In the genomic region with DNA sequence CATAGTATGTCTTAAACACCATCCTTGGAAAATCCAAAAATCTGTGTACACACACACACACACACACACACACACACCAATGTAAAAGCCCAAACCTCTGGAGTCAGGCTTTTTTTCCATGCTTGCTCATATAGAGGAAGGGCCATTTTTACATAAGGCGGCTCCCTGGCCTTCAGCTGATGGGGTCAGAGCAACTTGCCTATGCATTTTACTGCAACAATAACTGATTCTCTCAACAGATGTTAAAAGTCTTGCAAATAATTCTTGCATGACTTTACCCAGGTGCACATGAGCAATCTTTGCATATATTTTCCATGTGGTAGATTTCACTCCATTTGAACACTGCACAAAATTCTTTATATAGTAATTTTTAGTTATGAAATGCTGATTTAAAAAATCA, we compare ENCODE assay signal across 26 mouse cellular contexts. TPM values are rescaled to one million over a fixed set of nuclear protein-coding genes. Genes with fewer than 3 reads are reported as not detected.
DNase-seq lines count a peak whose midpoint lies in the region; ATAC-seq and TF ChIP-seq lines count a peak whose summit lies in the region.
"Had no signal": no experiment of that assay in that cellular context is flagged by ENCODE, and none has a peak within 500 bp of the region (broad histone marks: within the 10 kb centered on the region; RNA-seq: fewer than 3 reads in every experiment).

No protein-coding gene starts in this region.

- no peak overlapping the region; the same call in 1 of the 2 replicates for H3K27ac ChIP-seq in forebrain, embryonic 15.5 days (replicated peaks)
- no peak overlapping the region for H3K27ac ChIP-seq in forebrain, embryonic 12.5 days
- no peak overlapping the region for H3K27ac ChIP-seq in midbrain, embryonic 12.5 days (replicated peaks)
- H3K27ac ChIP-seq in midbrain, embryonic 11.5 days (ENCODE audit: low read depth, low read length): no peak overlapping the region
- 0 out of 2 replicates have a peak overlapping the region, but pooled peaks have one; percentile 4 for H3K27ac ChIP-seq in hindbrain, embryonic 15.5 days (replicated peaks)
- peak overlapping the region; percentile 99 for H3K27ac ChIP-seq in midbrain, postnatal 0 days (ENCODE audit: low read depth, low read length)
- H3K27ac ChIP-seq: heart, adult 2 months; kidney, postnatal 0 days; liver, embryonic 13.5 days had no signal

- no peak overlapping the region for H3K9ac ChIP-seq in forebrain, embryonic 15.5 days (replicated peaks)
- no peak overlapping the region for H3K9ac ChIP-seq in forebrain, embryonic 12.5 days
- H3K9ac ChIP-seq in midbrain, embryonic 12.5 days (replicated peaks): no peak overlapping the region
- no peak overlapping the region for H3K9ac ChIP-seq in midbrain, embryonic 11.5 days (ENCODE audit: low read length)
- peak overlapping the region; percentile 5; the same call in 1 of the 2 replicates for H3K9ac ChIP-seq in hindbrain, embryonic 15.5 days
- H3K9ac ChIP-seq in midbrain, postnatal 0 days (replicated peaks; ENCODE audit: low read length, poor library complexity, severe bottlenecking): no peak overlapping the region
- H3K9ac ChIP-seq: liver, embryonic 13.5 days had no signal

- peaks cover 6% of the 10 kb centered on the region; the same call in 1 of the 2 replicates for H3K27me3 ChIP-seq in forebrain, embryonic 15.5 days
- peaks cover 60% of the 10 kb centered on the region for H3K27me3 ChIP-seq in forebrain, embryonic 12.5 days
- peaks cover 48% of the 10 kb centered on the region for H3K27me3 ChIP-seq in midbrain, embryonic 12.5 days
- H3K27me3 ChIP-seq in midbrain, embryonic 11.5 days (ENCODE audit: control insufficient read depth, insufficient read depth, low read length): peaks cover 33% of the 10 kb centered on the region
- H3K27me3 ChIP-seq in hindbrain, embryonic 15.5 days: 0 out of 2 replicates have a peak, but pooled peaks cover 3% of the 10 kb centered on the region
- H3K27me3 ChIP-seq in midbrain, postnatal 0 days (ENCODE audit: insufficient read depth, low read length): no peaks in the 10 kb centered on the region

- H3K9me3 ChIP-seq in forebrain, embryonic 15.5 days: no peaks in the 10 kb centered on the region
- H3K9me3 ChIP-seq in forebrain, embryonic 12.5 days: no peaks in the 10 kb centered on the region
- no peaks in the 10 kb centered on the region for H3K9me3 ChIP-seq in midbrain, embryonic 12.5 days
- H3K9me3 ChIP-seq in midbrain, embryonic 11.5 days (ENCODE audit: control insufficient read depth, low read length): no peaks in the 10 kb centered on the region
- H3K9me3 ChIP-seq in hindbrain, embryonic 15.5 days: no peaks in the 10 kb centered on the region
- no peaks in the 10 kb centered on the region for H3K9me3 ChIP-seq in midbrain, postnatal 0 days (ENCODE audit: low read length)
- H3K9me3 ChIP-seq: liver, embryonic 13.5 days had no signal

- no peak for DNase-seq in midbrain, embryonic 11.5 days (ENCODE audit: low spot score, missing footprints)
- no peak for DNase-seq in midbrain, postnatal 0 days (ENCODE audit: low spot score)
- DNase-seq in cerebellum, adult 11 months: no peak
- no peak for DNase-seq in layer of hippocampus, adult 9-11 months
- DNase-seq: adrenal gland, adult 2 months; cerebellum, adult 11-12 months; cerebellum, postnatal 14 days; gastrocnemius, postnatal 25 days; heart, adult 2 months; kidney, adult 18-20 months; liver, embryonic 13.5 days; lung, adult 2 months; lung, postnatal 36 days; thymus, adult 18-20 months; thymus, postnatal 4 days had no signal

- peak overlapping the region; percentile 15; the same call in 1 of the 2 replicates for H3K4me2 ChIP-seq in forebrain, embryonic 15.5 days (replicated peaks)
- H3K4me2 ChIP-seq in forebrain, embryonic 12.5 days: no peak overlapping the region
- H3K4me2 ChIP-seq in midbrain, embryonic 12.5 days (replicated peaks): peak overlapping the region; percentile 82
- no peak overlapping the region for H3K4me2 ChIP-seq in midbrain, embryonic 11.5 days
- peak overlapping the region; percentile 84 for H3K4me2 ChIP-seq in hindbrain, embryonic 15.5 days
- peak overlapping the region; percentile 79 for H3K4me2 ChIP-seq in midbrain, postnatal 0 days (ENCODE audit: low read depth, low read length, poor library complexity, severe bottlenecking)
- H3K4me2 ChIP-seq: liver, embryonic 13.5 days had no signal

- H3K4me3 ChIP-seq in forebrain, embryonic 15.5 days: no peak overlapping the region
- H3K4me3 ChIP-seq in forebrain, embryonic 12.5 days (replicated peaks): no peak overlapping the region
- H3K4me3 ChIP-seq in midbrain, embryonic 12.5 days: no peak overlapping the region
- no peak overlapping the region for H3K4me3 ChIP-seq in midbrain, embryonic 11.5 days (ENCODE audit: low read depth, low read length)
- peak overlapping the region; percentile 57 for H3K4me3 ChIP-seq in hindbrain, embryonic 15.5 days
- H3K4me3 ChIP-seq in midbrain, postnatal 0 days (ENCODE audit: low read depth, low read length): peak overlapping the region; percentile 81
- H3K4me3 ChIP-seq: heart, adult 2 months; liver, embryonic 13.5 days; myocyte had no signal

- no peak for TF ChIP-seq CTCF in midbrain, postnatal 0 days (IDR thresholded peaks at IDR 0.05)

- no peaks in the 10 kb centered on the region for H3K36me3 ChIP-seq in forebrain, embryonic 15.5 days
- H3K36me3 ChIP-seq in forebrain, embryonic 12.5 days (replicated peaks): no peaks in the 10 kb centered on the region
- no peaks in the 10 kb centered on the region for H3K36me3 ChIP-seq in midbrain, embryonic 12.5 days
- H3K36me3 ChIP-seq in midbrain, embryonic 11.5 days (ENCODE audit: control insufficient read depth, insufficient read depth, low read length): no peaks in the 10 kb centered on the region
- no peaks in the 10 kb centered on the region for H3K36me3 ChIP-seq in hindbrain, embryonic 15.5 days
- H3K36me3 ChIP-seq in midbrain, postnatal 0 days (ENCODE audit: insufficient read depth, low read length): no peaks in the 10 kb centered on the region
- H3K36me3 ChIP-seq: G1E; liver, embryonic 13.5 days had no signal

- WGBS in forebrain, embryonic 15.5 days: 93% methylated on average over 1 of the region's 1 CpGs
- 84% methylated on average over 1 of the region's 1 CpGs for WGBS in forebrain, embryonic 12.5 days
- WGBS in midbrain, embryonic 12.5 days: 86% methylated on average over 1 of the region's 1 CpGs
- 76% methylated on average over 1 of the region's 1 CpGs for WGBS in midbrain, embryonic 11.5 days
- WGBS in hindbrain, embryonic 15.5 days: 77% methylated on average over 1 of the region's 1 CpGs
- WGBS in midbrain, postnatal 0 days: 63% methylated on average over 1 of the region's 1 CpGs

- peaks cover 55% of the 10 kb centered on the region for H3K4me1 ChIP-seq in forebrain, embryonic 15.5 days
- peaks cover 25% of the 10 kb centered on the region for H3K4me1 ChIP-seq in forebrain, embryonic 12.5 days
- H3K4me1 ChIP-seq in midbrain, embryonic 12.5 days: peaks cover 22% of the 10 kb centered on the region
- H3K4me1 ChIP-seq in midbrain, embryonic 11.5 days (ENCODE audit: control insufficient read depth, insufficient read depth, low read length): peaks cover 6% of the 10 kb centered on the region
- H3K4me1 ChIP-seq in hindbrain, embryonic 15.5 days (replicated peaks): peaks cover 64% of the 10 kb centered on the region
- peaks cover 16% of the 10 kb centered on the region; the same call in 1 of the 2 replicates for H3K4me1 ChIP-seq in midbrain, postnatal 0 days (ENCODE audit: insufficient read depth, low read length)
- H3K4me1 ChIP-seq: liver, embryonic 13.5 days had no signal

- no peak for ATAC-seq in forebrain, embryonic 15.5 days (replicated peaks)
- ATAC-seq in forebrain, embryonic 12.5 days (ENCODE audit: low FRiP score): no peak
- ATAC-seq in midbrain, embryonic 12.5 days (ENCODE audit: low FRiP score, low read depth): no peak
- ATAC-seq in midbrain, embryonic 11.5 days (ENCODE audit: low FRiP score): no peak
- no peak for ATAC-seq in hindbrain, embryonic 15.5 days (ENCODE audit: low FRiP score, low read depth)
- ATAC-seq in midbrain, postnatal 0 days (ENCODE audit: low FRiP score): no peak
- ATAC-seq: inflammation-experienced regulatory T-cells, adult 6 months; Patski had no signal

RNA-seq across cellular contexts. Expression of a gene that starts 2.5 kb away (rescaled TPM):
- 7.7 and 8.0 TPM in 2 replicates for polyA plus RNA-seq in forebrain, embryonic 15.5 days (2015; fragmentation: Nextera tagmentation; extraction: Ambion mirVana)
- 2.3 and 2.6 TPM in 2 replicates for polyA plus RNA-seq in forebrain, embryonic 12.5 days (2016; fragmentation: Nextera tagmentation; extraction: Ambion mirVana)
- 4.8 and 5.4 TPM in 2 replicates for polyA plus RNA-seq in midbrain, embryonic 12.5 days (2016; fragmentation: Nextera tagmentation; extraction: Ambion mirVana)
- 2.9 and 3.2 TPM in 2 replicates for polyA plus RNA-seq in midbrain, embryonic 11.5 days (2014; fragmentation: Nextera tagmentation; extraction: Ambion mirVana)
- polyA plus RNA-seq in hindbrain, embryonic 15.5 days (2015; fragmentation: Nextera tagmentation; extraction: Ambion mirVana): 13.3 and 15.1 TPM in 2 replicates
- 63.0 and 64.6 TPM in 2 replicates for total RNA-seq in midbrain, postnatal 0 days (2014; rRNA removed)
- 14.3 and 15.1 TPM in 2 replicates for polyA plus RNA-seq in midbrain, postnatal 0 days (2015; fragmentation: Nextera tagmentation; extraction: Ambion mirVana)
- total RNA-seq: adrenal gland, adult 2 months; gastrocnemius, postnatal 25 days; heart, adult 2 months; heart, postnatal 25 days had no signal
- polyA plus RNA-seq: G1E; heart, embryonic 14.5 days had no signal

Comparison
In these comparisons a context has a peak if more than half of its experiments do, and no peak if none do; other contexts are left out.
1. H3K27ac ChIP-seq: peak in hindbrain, embryonic 15.5 days (single experiment) and midbrain, postnatal 0 days (single experiment); none in forebrain, embryonic 15.5 days (single experiment), forebrain, embryonic 12.5 days (single experiment), midbrain, embryonic 12.5 days (single experiment) and midbrain, embryonic 11.5 days (single experiment).
2. H3K4me2 ChIP-seq: peak in forebrain, embryonic 15.5 days (single experiment), midbrain, embryonic 12.5 days (single experiment), hindbrain, embryonic 15.5 days (single experiment) and midbrain, postnatal 0 days (single experiment); none in forebrain, embryonic 12.5 days (single experiment) and midbrain, embryonic 11.5 days (single experiment).
3. H3K4me3 ChIP-seq: peak in hindbrain, embryonic 15.5 days (single experiment) and midbrain, postnatal 0 days (single experiment); none in forebrain, embryonic 15.5 days (single experiment), forebrain, embryonic 12.5 days (single experiment), midbrain, embryonic 12.5 days (single experiment) and midbrain, embryonic 11.5 days (single experiment).